Mouse (Mus musculus) regulatory T cell (primary cell): ENCODE measurements at regions not wholly inside any gene's neighbourhood (a gene's known extent, or its start where the extent isn't known, plus 50 kb on each side); places are given as distances from the start of the nearest gene placed in this dataset.

ENCODE experiments used
- in situ Hi-C: fragments of 300-600 bp; cut with MboI, MseI; formaldehyde crosslinking; loops from one replicate; pipeline ENCODE4 v1.15.1; 2025; ENCODE audit warnings: high pct_unique_total_duplicates

DNA sequence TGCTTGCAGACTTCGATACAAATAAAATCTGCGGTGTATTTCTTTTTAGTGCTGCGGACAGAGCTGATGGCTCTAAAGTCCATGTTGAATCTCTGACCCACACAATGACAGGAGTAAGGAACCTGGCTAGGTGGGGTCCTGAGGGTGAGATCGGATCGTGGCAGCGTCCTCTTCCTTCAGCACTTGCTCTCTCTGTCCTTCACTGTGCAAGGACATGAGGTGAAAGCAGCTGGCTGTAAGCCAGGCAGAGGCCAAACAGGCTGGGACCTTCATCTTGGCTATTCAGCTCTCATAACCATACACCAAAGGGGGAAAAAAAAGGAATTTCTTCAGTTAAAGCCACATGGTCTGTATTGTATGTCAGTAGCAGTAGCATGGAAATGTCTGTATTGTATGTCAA, 139.3 kb upstream of the Prox1 start:
- in situ Hi-C loops = loop anchor here (10.0 kb wide), 1 partner anchor 345 kb away; no protein-coding TSS in a partner anchor

DNA sequence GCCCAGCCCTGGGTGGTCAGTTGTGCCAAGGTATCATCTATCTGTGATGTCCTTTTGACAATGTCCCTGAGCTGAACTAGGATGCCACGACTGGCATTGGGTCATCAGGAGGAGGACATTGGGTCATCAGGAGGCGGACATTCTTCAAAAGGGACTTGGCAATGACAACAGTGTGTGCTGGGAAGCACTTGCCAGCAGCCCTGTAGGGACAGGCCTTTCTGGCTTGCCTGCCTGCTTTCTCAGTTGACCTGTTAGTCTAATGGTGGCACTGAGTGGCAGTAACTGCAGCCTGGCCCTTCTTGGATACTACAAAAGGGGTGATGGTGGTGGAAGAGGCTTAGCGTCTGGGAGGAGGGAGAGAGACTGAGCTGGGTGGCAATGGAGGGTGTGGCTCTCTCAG, 137.2 kb upstream of the Prox1 start:
- in situ Hi-C loops = loop anchor here (10.0 kb wide), 1 partner anchor 347 kb away; no protein-coding TSS in a partner anchor

GRCm38 (mm10) chr1:190297666-190298327, 127.3 kb upstream of the Prox1 start:
- in situ Hi-C loops = no loop called here

DNA sequence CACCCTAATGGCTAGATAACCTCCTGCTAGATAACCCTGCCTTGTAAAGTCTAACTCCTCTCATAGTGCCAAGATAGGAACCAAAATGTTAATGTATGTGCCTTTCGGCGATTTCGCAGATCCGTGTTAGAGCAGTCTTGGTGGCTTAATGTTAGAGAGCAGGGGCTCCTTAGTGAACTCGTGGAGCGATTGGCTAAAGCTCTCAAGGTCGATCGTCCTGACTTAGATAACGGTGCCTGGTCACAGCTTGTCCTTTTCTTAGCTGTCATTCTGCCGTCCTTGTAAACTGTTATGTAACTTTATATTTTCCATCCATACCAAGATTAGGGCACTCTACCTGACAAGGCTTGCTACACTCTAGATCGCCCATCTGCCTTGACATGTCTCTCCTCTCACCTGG, 119.5 kb upstream of the Prox1 start:
- in situ Hi-C loops = no loop called here

DNA sequence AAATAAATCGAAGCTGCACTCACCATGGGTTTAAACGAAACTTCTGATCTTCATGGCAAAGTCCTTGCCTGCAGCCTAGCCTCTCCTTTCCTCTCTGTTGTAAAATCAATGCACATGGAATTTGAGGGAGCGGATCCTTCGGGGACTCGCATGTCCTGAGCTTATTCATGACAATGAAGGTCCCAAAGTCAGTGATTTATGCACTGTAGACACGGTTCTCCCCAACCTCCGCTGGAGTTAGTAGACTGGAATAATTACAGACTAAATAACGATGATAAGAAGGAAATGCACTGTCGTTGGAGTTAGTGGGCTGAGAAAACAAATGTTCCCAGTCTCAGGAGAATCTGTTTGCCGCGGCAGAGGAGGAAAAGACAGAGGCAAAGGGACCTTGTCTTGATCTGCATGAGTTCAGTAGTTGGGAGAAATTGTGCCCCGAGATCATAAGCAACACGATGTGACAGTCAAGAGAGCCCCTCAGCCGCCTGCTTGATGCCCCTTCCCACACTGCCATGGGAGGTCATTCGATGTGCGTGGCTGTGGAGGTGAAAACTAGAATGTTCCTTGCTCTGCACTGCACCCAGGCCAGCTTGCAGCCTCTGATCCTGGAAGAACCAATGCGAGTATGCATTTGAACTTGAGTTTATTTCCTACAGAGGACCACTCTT, 116.1 kb upstream of the Prox1 start:
- in situ Hi-C loops = no loop called here

DNA sequence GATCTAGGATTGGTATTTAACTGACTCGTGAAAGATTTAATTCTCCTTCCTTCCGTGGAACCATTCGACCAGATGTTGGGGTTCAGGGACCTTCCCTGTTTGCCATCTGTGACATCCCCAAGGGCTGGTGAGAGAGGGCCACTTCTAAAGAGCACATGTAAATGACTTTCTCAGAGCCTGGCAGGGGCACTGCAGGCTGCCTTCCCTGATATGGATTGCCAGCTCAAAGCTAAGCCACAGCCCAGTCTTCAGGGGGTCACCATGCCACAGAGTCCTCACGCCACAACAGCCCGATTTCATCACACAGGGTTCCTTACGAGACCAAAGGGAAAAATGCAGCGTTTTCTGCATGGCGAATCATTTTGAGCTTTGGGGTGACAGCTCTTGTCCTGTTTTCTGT, 115.1 kb upstream of the Prox1 start:
- in situ Hi-C loops = no loop called here

- in situ Hi-C loops = no loop called here
Observed at GRCm38 (mm10) chr1:190285049-190285448, 114.5 kb upstream of the Prox1 start.

DNA sequence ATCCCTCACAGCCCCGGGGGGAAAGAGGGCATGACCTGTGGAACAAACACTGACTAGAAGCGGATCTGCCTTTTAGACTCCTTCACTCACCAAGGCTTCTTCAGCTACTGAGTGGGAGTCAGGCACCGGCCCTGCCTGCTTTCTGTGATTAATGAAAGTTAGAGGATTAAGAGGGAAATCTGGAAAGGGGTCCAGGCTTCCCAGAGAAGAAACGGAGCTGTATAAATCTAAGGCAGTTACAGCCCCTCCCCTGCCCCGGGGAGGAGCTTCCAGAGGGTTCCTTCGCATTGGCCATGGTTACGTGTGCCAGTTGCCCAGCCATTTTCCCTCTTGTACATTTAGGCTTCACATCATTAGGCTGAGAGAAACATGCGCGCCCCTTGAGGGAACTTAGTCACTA, 113.6 kb upstream of the Prox1 start:
- in situ Hi-C loops = no loop called here

GRCm38 (mm10) chr1:190280081-190280858, 109.8 kb upstream of the Prox1 start:
- in situ Hi-C loops = no loop called here

DNA sequence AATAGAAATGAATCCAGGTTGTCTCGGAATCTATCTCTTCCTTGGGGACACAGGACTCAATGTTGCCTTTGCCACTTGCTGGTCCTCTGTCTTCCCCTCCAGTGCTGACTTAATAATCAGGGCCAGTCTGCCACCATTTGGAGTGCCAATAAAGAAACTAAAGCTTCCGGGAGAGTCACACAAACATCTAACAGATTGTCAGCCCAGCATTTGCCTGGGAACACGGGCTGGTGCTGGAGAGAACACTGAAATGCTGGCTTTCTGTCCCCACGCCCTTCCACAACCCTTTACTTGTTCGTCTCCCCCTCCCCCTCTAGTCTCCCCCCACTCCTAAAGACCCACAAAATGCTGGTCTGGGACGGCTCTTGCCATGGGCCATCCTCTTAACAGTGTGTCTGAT, 104.4 kb upstream of the Prox1 start:
- in situ Hi-C loops = no loop called here

- in situ Hi-C loops = no loop called here
Observed at GRCm38 (mm10) chr1:190270784-190271385, 100.4 kb upstream of the Prox1 start.

GRCm38 (mm10) chr1:190269181-190269580, 98.7 kb upstream of the Prox1 start:
- in situ Hi-C loops = no loop called here

- in situ Hi-C loops = no loop called here
Observed at GRCm38 (mm10) chr1:190265085-190265780, 94.7 kb upstream of the Prox1 start.

GRCm38 (mm10) chr1:190264501-190264900, 94.0 kb upstream of the Prox1 start:
- in situ Hi-C loops = no loop called here

DNA sequence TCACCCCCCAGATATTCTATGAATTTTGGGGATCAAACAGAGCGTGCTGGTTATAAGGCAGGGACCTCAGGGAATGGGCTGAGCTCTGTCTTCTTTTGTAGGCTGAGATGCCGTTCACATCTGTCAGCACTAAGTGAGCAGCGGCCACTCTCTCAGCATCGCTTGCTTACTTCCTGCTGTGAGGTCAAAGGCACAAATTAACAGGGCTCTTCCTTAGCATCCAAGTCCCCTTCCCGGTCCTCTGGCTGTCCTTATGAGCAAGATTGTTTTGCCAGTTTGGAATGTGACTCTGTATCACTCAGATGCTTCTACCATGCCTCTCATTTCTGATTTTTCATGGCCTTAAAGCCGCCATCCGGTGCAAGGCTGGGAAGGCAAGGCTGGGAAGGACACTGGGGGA, 93.1 kb upstream of the Prox1 start:
- in situ Hi-C loops = no loop called here

GRCm38 (mm10) chr1:190259576-190259975, 89.1 kb upstream of the Prox1 start:
- in situ Hi-C loops = no loop called here

- in situ Hi-C loops = no loop called here
Observed at GRCm38 (mm10) chr1:190250574-190251246, 80.2 kb upstream of the Prox1 start.

- in situ Hi-C loops = loop anchor here (10.0 kb wide), 1 partner anchor 1708 kb away; no protein-coding TSS in a partner anchor
Observed at GRCm38 (mm10) chr1:190242526-190242925, 72.0 kb upstream of the Prox1 start.

DNA sequence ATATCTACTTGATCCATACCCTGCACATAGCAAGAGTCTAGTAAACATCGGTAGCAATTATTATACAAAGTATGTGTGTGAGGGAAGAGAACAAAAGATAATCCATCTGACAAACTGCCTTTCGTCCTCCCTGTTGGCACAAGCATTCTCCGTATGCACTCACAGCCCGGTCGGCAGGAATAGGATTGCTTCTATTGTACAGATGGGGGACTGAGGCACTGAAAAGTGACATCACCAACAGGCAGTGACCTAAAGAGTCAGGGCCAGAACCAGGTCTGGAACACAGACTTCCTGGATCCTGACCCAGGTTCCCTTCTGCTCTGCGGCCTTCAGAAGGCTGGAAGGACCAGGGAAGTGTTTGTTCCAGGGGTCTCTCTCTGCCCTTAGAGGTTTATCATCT, 69.3 kb upstream of the Prox1 start:
- in situ Hi-C loops = loop anchor here (10.0 kb wide), 1 partner anchor 1705 kb away; no protein-coding TSS in a partner anchor

DNA sequence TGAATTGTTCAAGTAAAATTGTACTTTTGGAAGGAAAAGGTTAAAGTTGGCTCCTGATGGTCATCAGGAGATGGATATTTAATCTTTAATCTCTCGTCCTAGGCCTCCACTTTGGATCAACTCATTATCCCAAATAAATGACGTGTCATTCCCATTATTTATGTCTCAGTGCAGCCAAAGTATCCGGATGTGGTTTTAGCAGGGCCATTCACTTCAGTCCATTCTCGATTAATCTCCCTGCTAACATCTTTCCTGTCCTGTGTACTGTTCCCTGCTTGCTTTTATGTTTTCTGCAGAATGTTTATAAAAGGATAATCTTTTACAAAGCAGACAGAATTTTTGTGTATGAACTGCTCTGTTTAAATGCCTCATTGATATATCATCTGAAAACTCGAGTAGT, 60.4 kb upstream of the Prox1 start:
- in situ Hi-C loops = no loop called here

DNA sequence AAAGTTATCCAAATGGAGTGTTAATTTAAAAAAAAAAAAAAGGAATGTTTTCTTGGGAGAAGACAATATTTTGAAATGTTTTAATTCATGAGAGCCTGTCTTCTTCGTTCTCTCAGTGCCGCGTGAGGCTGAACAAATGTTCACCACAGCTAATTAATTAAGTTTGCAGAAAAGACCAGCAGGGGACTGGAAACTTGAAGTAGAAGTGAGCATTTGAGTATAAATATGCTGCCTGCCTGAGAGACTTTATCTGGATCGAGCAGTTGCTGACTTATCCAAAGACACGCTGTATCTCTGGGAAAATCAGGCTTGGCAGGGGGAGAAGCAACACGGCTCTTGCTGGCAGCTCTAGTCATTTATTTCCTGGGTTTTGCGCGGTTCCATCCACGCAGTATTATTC, 49.9 kb upstream of the Prox1 start:
- in situ Hi-C loops = no loop called here
